Mouse (Mus musculus): ENCODE results near the gene Kcnk7. TPM values are rescaled to one million over a fixed set of nuclear protein-coding genes. Genes with fewer than 3 reads are reported as not detected.

Kcnk7 gene
- total RNA-seq, 2 experiments from 2014 or later = not detected

GRCm38 (mm10) chr19:5723934-5724548 is 19.9 kb downstream of the Kcnk7 start:
- ATAC-seq (ENCODE audit: poor library complexity, severe bottlenecking) = no peak

GRCm38 (mm10) chr19:5724549-5724941 is 20.4 kb downstream of the Kcnk7 start:
- peak; percentile 67 for ATAC-seq (ENCODE audit: poor library complexity, severe bottlenecking)

GRCm38 (mm10) chr19:5725029-5725707 is 21.0 kb downstream of the Kcnk7 start:
- ATAC-seq (ENCODE audit: poor library complexity, severe bottlenecking) = peak; percentile 8

GRCm38 (mm10) chr19:5725767-5726515 is 21.8 kb downstream of the Kcnk7 start, which contains the start of gene Ehbp1l1:
TSS of gene Ehbp1l1 (minus strand) at chr19:5726317.
- peak; percentile 25 for ATAC-seq (ENCODE audit: poor library complexity, severe bottlenecking)

- ATAC-seq (ENCODE audit: poor library complexity, severe bottlenecking) = no peak
Observed at GRCm38 (mm10) chr19:5726961-5727578, 22.9 kb downstream of the Kcnk7 start.

- ATAC-seq (ENCODE audit: poor library complexity, severe bottlenecking) = peak; percentile 30
Observed at GRCm38 (mm10) chr19:5727701-5728100, 23.5 kb downstream of the Kcnk7 start.

GRCm38 (mm10) chr19:5728631-5729443 is 24.7 kb downstream of the Kcnk7 start:
- ATAC-seq (ENCODE audit: poor library complexity, severe bottlenecking) = no peak

GRCm38 (mm10) chr19:5729444-5729815 is 25.3 kb downstream of the Kcnk7 start, which contains the start of gene Fam89b:
TSS of gene Fam89b (minus strand) at chr19:5729653.
- peak; percentile 34 for ATAC-seq (ENCODE audit: poor library complexity, severe bottlenecking)

GRCm38 (mm10) chr19:5730314-5731186 is 26.4 kb downstream of the Kcnk7 start:
- ATAC-seq (ENCODE audit: poor library complexity, severe bottlenecking) = no peak

GRCm38 (mm10) chr19:5731264-5731978 is 27.3 kb downstream of the Kcnk7 start:
- peak; percentile 73 for ATAC-seq (ENCODE audit: poor library complexity, severe bottlenecking)

- ATAC-seq (ENCODE audit: poor library complexity, severe bottlenecking) = no peak
Observed at GRCm38 (mm10) chr19:5734325-5734724, 30.2 kb downstream of the Kcnk7 start.

- no peak for ATAC-seq (ENCODE audit: poor library complexity, severe bottlenecking)
Observed at GRCm38 (mm10) chr19:5739446-5739845, 35.3 kb downstream of the Kcnk7 start.

- no peak for ATAC-seq (ENCODE audit: poor library complexity, severe bottlenecking)
Observed at GRCm38 (mm10) chr19:5740320-5741317, 36.5 kb downstream of the Kcnk7 start, which contains the start of gene Ltbp3. TSS of gene Ltbp3 (plus strand) at chr19:5740904.

GRCm38 (mm10) chr19:5741641-5742240 is 37.6 kb downstream of the Kcnk7 start:
- peak; percentile 14; the same call in 1 of the 2 replicates for ATAC-seq (ENCODE audit: poor library complexity, severe bottlenecking)

- no peak for ATAC-seq (ENCODE audit: poor library complexity, severe bottlenecking)
Observed at GRCm38 (mm10) chr19:5742241-5742641, 38.1 kb downstream of the Kcnk7 start.

GRCm38 (mm10) chr19:5743576-5743975 is 39.4 kb downstream of the Kcnk7 start:
- peak; percentile 63 for ATAC-seq (ENCODE audit: poor library complexity, severe bottlenecking)

Measured in megakaryocyte, adult 5-6 weeks (primary cell).